Mouse (Mus musculus) forebrain, postnatal 0 days (tissue): Measurements from ENCODE around the gene Bcl2l1. TPM values are rescaled to one million over a fixed set of nuclear protein-coding genes. Genes with fewer than 3 reads are reported as not detected.

Experiments used
- ATAC-seq: fragments of 200-750 bp; cut with Nextera tagmentation; 2 replicates; pipeline ENCODE4 v1.8.0; 2017; ENCODE audit warnings: mild to moderate bottlenecking, moderate library complexity
- DNase-seq: peaks from one replicate; pipeline ENCODE4 v3.0.0-alpha.2; 2015
- H3K27ac ChIP-seq: fragments of 300-500 bp; sonication (generic); 2 replicates; pipeline ENCODE4 v1.5.1; 2014; ENCODE audit warnings: low read depth, mild to moderate bottlenecking, antibody characterized with exemption, low read length, moderate library complexity, mixed read lengths
- H3K27me3 ChIP-seq: fragments of 300-500 bp; sonication (generic); 2 replicates; pipeline ENCODE4 v1.6.1; 2014; ENCODE audit warnings: mild to moderate bottlenecking, low read length, mixed read lengths; ENCODE audit not compliant: insufficient read depth
- H3K36me3 ChIP-seq: fragments of 300-500 bp; sonication (generic); 2 replicates; pipeline ENCODE4 v1.6.1; 2014; ENCODE audit warnings: mild to moderate bottlenecking, moderate library complexity; ENCODE audit not compliant: insufficient read depth
- H3K4me1 ChIP-seq: fragments of 300-500 bp; sonication (generic); 2 replicates; pipeline ENCODE4 v1.6.1; 2014; ENCODE audit warnings: antibody characterized with exemption; ENCODE audit not compliant: insufficient read depth
- H3K4me2 ChIP-seq: fragments of 300-500 bp; sonication (generic); 2 replicates; pipeline ENCODE4 v1.6.1; 2014; ENCODE audit warnings: low read depth, mild to moderate bottlenecking, moderate library complexity
- H3K4me3 ChIP-seq: fragments of 300-500 bp; sonication (generic); 2 replicates; pipeline ENCODE4 v1.5.1; 2014; ENCODE audit warnings: low read depth, low read length, mixed read lengths
- H3K9ac ChIP-seq: fragments of 300-500 bp; sonication (generic); 2 replicates; pipeline ENCODE4 v1.6.1; 2014; ENCODE audit warnings: mild to moderate bottlenecking
- H3K9me3 ChIP-seq: fragments of 300-500 bp; sonication (generic); 2 replicates; pipeline ENCODE4 v1.6.1; 2016; ENCODE audit warnings: low read length
- CTCF ChIP-seq: sonication (generic); IDR thresholded peaks from 2 replicates; pipeline ENCODE4 v1.5.1; 2016; ENCODE audit warnings: antibody characterized with exemption, control low read depth, low read depth
- WGBS: fragments of 180-500 bp; shearing (Covaris S2); extraction: QIAGEN DNeasy Blood & Tissue Kit; methylation state at CpG from one replicate; pipeline ENCODE4 v1.1.7; 2014; 5-methylcytosine and 5-hydroxymethylcytosine counted together
- polyA plus RNA-seq: library from polyadenylated mRNA; unstranded; fragments of >200 nt; fragmentation: Nextera tagmentation; extraction: Ambion mirVana; gene quantifications from 2 replicates; pipeline ENCODE4 v1.2.1, GENCODE M21; 2015
- total RNA-seq: library from RNA; depleted of rRNA; stranded (reverse); fragments of >200 nt; gene quantifications from 2 replicates; pipeline ENCODE4 v1.2.3, GENCODE M21; 2014

Gene Bcl2l1
- total and polyA plus RNA-seq, 2 experiments from 2014 or later, result 157 to 173 TPM

- DNase-seq (no peak), ATAC-seq (no peak)
- no peak overlapping the region for H3K4me3 ChIP-seq
- no peak overlapping the region for H3K4me2 ChIP-seq
- no peak overlapping the region for H3K27ac ChIP-seq
- no peaks in the 10 kb centered on the region for H3K27me3 ChIP-seq
- WGBS, result 47% methylated on average over 5 of the region's 5 CpGs
- no peaks in the 10 kb centered on the region for H3K9me3 ChIP-seq
- H3K4me1 ChIP-seq, result peaks cover 20% of the 10 kb centered on the region; the same call in 1 of the 2 replicates
- H3K36me3 ChIP-seq, result peaks cover 8% of the 10 kb centered on the region
- no peak overlapping the region for H3K9ac ChIP-seq
- TF ChIP-seq CTCF, result no peak
These were observed 12.8 kb downstream of the Bcl2l1 start for GRCm38 (mm10) chr2:152818679-152819078.

- Histone ChIP-seq H3K4me2 (no peak overlapping the region), H3K27me3 (no peaks in the 10 kb centered on the region), H3K27ac (no peak overlapping the region), H3K36me3 (peaks cover 11% of the 10 kb centered on the region), H3K9ac (no peak overlapping the region), H3K4me1 (peaks cover 20% of the 10 kb centered on the region; the same call in 1 of the 2 replicates), H3K9me3 (no peaks in the 10 kb centered on the region), H3K4me3 (no peak overlapping the region)
- WGBS, result 25% methylated on average over 6 of the region's 6 CpGs
- no peak for TF ChIP-seq CTCF
- DNase-seq (peak; percentile 58), ATAC-seq (peak; percentile 85)
These were observed 13.8 kb downstream of the Bcl2l1 start for GRCm38 (mm10) chr2:152817596-152818291.

GRCm38 (mm10) chr2:152816657-152817348 lies 14.7 kb downstream of the Bcl2l1 start:
- no peak for TF ChIP-seq CTCF
- Histone ChIP-seq H3K27ac (no peak overlapping the region), H3K4me3 (no peak overlapping the region), H3K9me3 (no peaks in the 10 kb centered on the region), H3K9ac (no peak overlapping the region), H3K36me3 (peaks cover 10% of the 10 kb centered on the region), H3K4me1 (peaks cover 20% of the 10 kb centered on the region; the same call in 1 of the 2 replicates), H3K27me3 (no peaks in the 10 kb centered on the region), H3K4me2 (no peak overlapping the region)
- ATAC-seq (no peak), DNase-seq (no peak)
- 88% methylated on average over 3 of the region's 3 CpGs for WGBS

- Histone ChIP-seq H3K36me3 (peaks cover 3% of the 10 kb centered on the region), H3K9ac (no peak overlapping the region), H3K4me2 (no peak overlapping the region), H3K27me3 (no peaks in the 10 kb centered on the region), H3K4me1 (peaks cover 15% of the 10 kb centered on the region; the same call in 1 of the 2 replicates), H3K9me3 (no peaks in the 10 kb centered on the region), H3K27ac (no peak overlapping the region), H3K4me3 (no peak overlapping the region)
- ATAC-seq, result no peak
- DNase-seq, result no peak
- WGBS, result 77% methylated on average over 7 of the region's 7 CpGs
- TF ChIP-seq CTCF, result no peak
These were observed 15.5 kb downstream of the Bcl2l1 start for GRCm38 (mm10) chr2:152815879-152816656.

GRCm38 (mm10) chr2:152814213-152814874 lies 17.2 kb downstream of the Bcl2l1 start:
- Histone ChIP-seq H3K27ac (no peak overlapping the region), H3K4me1 (peaks cover 5% of the 10 kb centered on the region; the same call in 1 of the 2 replicates), H3K9me3 (no peaks in the 10 kb centered on the region), H3K27me3 (no peaks in the 10 kb centered on the region), H3K36me3 (0 out of 2 replicates have a peak, but pooled peaks cover 7% of the 10 kb centered on the region), H3K9ac (no peak overlapping the region), H3K4me3 (no peak overlapping the region), H3K4me2 (no peak overlapping the region)
- DNase-seq (no peak), ATAC-seq (no peak)
- 89% methylated on average over 6 of the region's 6 CpGs for WGBS
- no peak for TF ChIP-seq CTCF

- no peak for TF ChIP-seq CTCF
- Histone ChIP-seq H3K9ac (no peak overlapping the region), H3K9me3 (no peaks in the 10 kb centered on the region), H3K27me3 (no peaks in the 10 kb centered on the region), H3K27ac (no peak overlapping the region), H3K4me2 (no peak overlapping the region), H3K4me1 (peaks cover 5% of the 10 kb centered on the region; the same call in 1 of the 2 replicates), H3K4me3 (no peak overlapping the region), H3K36me3 (0 out of 2 replicates have a peak, but pooled peaks cover 7% of the 10 kb centered on the region)
- ATAC-seq (no peak), DNase-seq (no peak)
- 85% methylated on average over 1 of the region's 1 CpGs for WGBS
These were observed 18.3 kb downstream of the Bcl2l1 start for GRCm38 (mm10) chr2:152813232-152813631.
